Mouse (Mus musculus) ES-E14 (cell line): ENCODE results near the gene Otoa. TPM values are rescaled to one million over a fixed set of nuclear protein-coding genes. Genes with fewer than 3 reads are reported as not detected.
A peak's percentile ranks its signal among the peaks of the same experiment; 100 is the strongest.

Source experiments
- DNase-seq: peaks from one replicate; pipeline ENCODE4 v3.0.0-alpha.2; 2013; ENCODE audit warnings: low read depth, low spot score
- H3K27ac ChIP-seq: 2 replicates; pipeline ENCODE4 v1.5.1; 2012; ENCODE audit warnings: low read depth, mild to moderate bottlenecking, low read length, moderate library complexity, mixed read lengths; ENCODE audit not compliant: poor library complexity, insufficient read depth, severe bottlenecking
- H3K36me3 ChIP-seq: 2 replicates; pipeline ENCODE4 v1.6.1; 2012; ENCODE audit warnings: mild to moderate bottlenecking, low read length, moderate library complexity, mixed read lengths; ENCODE audit not compliant: control insufficient read depth, poor library complexity, insufficient read depth, severe bottlenecking
- H3K4me1 ChIP-seq, 2 experiments: fragments of 150-350 bp in 1 of 2; sonication (generic) in 1 of 2; 2 replicates each; pipeline ENCODE4 v1.6.1; 2012; ENCODE audit warnings: low read length in 2 of 2, mild to moderate bottlenecking in 1 of 2, mixed read lengths in 1 of 2; ENCODE audit not compliant: control insufficient read depth in 2 of 2, insufficient read depth in 2 of 2, poor library complexity in 1 of 2
- H3K4me3 ChIP-seq, 2 experiments: fragments of 150-350 bp in 1 of 2; sonication (generic) in 1 of 2; 2 replicates each; pipeline ENCODE4 v1.5.1; 2012; ENCODE audit warnings: low read length in 2 of 2, low read depth in 1 of 2, mild to moderate bottlenecking in 1 of 2, mixed read lengths in 1 of 2; ENCODE audit not compliant: insufficient read depth in 1 of 2, poor library complexity in 1 of 2, severe bottlenecking in 1 of 2
- H3K9ac ChIP-seq: 2 replicates; pipeline ENCODE4 v1.6.1; 2012; ENCODE audit warnings: low read depth, mild to moderate bottlenecking, low read length, mixed read lengths; ENCODE audit not compliant: poor library complexity, insufficient read depth, severe bottlenecking
- H3K9me3 ChIP-seq: fragments of 150-350 bp; sonication (generic); 2 replicates; pipeline ENCODE4 v1.6.1; 2012; ENCODE audit warnings: low read depth, mild to moderate bottlenecking, low read length; ENCODE audit not compliant: control insufficient read depth, insufficient read depth
- CHD2 ChIP-seq: IDR thresholded peaks from 2 replicates; pipeline ENCODE4 v1.6.1; 2014; ENCODE audit warnings: mild to moderate bottlenecking, low read depth, low read length, inconsistent platforms
- HCFC1 ChIP-seq: IDR thresholded peaks from 2 replicates; pipeline ENCODE4 v1.6.1; 2012; ENCODE audit warnings: low read length, inconsistent platforms, borderline replicate concordance; ENCODE audit not compliant: insufficient read depth
- MAFK ChIP-seq: IDR thresholded peaks from 2 replicates; pipeline ENCODE4 v1.6.1; 2014; ENCODE audit warnings: mild to moderate bottlenecking, low read depth, low read length, inconsistent platforms; ENCODE audit not compliant: insufficient read depth
- ZC3H11A ChIP-seq: IDR thresholded peaks from 2 replicates; pipeline ENCODE4 v1.6.1; 2012; ENCODE audit warnings: low read depth, mild to moderate bottlenecking, inconsistent platforms, low read length, borderline replicate concordance
- ZNF384 ChIP-seq: IDR thresholded peaks from 2 replicates; pipeline ENCODE4 v1.6.1; 2012; ENCODE audit warnings: low read depth, low read length, inconsistent platforms
- in situ Hi-C, 2 experiments: fragments of 600-800 bp; cut with MboI; formaldehyde crosslinking; loops; one replicate each; pipeline ENCODE4 v1.15.1; 2025; ENCODE audit warnings: low sequenced_read_pairs in 2 of 2, inconsistent platforms in 1 of 2; ENCODE audit not compliant: unreplicated experiment in 2 of 2
- total RNA-seq: library from RNA; depleted of rRNA; stranded (reverse); fragments of 300-350 nt; gene quantifications from 2 replicates; pipeline ENCODE4 v1.2.3, GENCODE M21; 2012

Gene Otoa
- total RNA-seq, 1 experiment: 0.22 TPM

- Histone ChIP-seq H3K9ac (no peak overlapping the region), H3K4me3 (no peak overlapping the region), H3K27ac (no peak overlapping the region), H3K36me3 (no peaks in the 10 kb centered on the region), H3K9me3 (no peaks in the 10 kb centered on the region), H3K4me1 (no peaks in the 10 kb centered on the region)
- in situ Hi-C loops: no loop called here
- DNase-seq: no peak
- TF ChIP-seq ZNF384 (no peak), CHD2 (no peak), HCFC1 (no peak), ZC3H11A (no peak), MAFK (no peak)
Observed at GRCm38 (mm10) chr7:121084840-121085453, 3.5 kb downstream of the Otoa start.

GRCm38 (mm10) chr7:121085500-121085899 lies 4.0 kb downstream of the Otoa start:
- Histone ChIP-seq H3K4me1 (no peaks in the 10 kb centered on the region), H3K9me3 (no peaks in the 10 kb centered on the region), H3K4me3 (no peak overlapping the region), H3K36me3 (no peaks in the 10 kb centered on the region), H3K9ac (no peak overlapping the region), H3K27ac (no peak overlapping the region)
- no peak for DNase-seq
- TF ChIP-seq ZC3H11A (no peak), CHD2 (no peak), MAFK (no peak), HCFC1 (no peak), ZNF384 (no peak)
- in situ Hi-C loops: no loop called here

- DNase-seq: peak; percentile 19
- Histone ChIP-seq H3K9me3 (no peaks in the 10 kb centered on the region), H3K4me3 (no peak overlapping the region), H3K27ac (no peak overlapping the region), H3K4me1 (no peaks in the 10 kb centered on the region), H3K36me3 (no peaks in the 10 kb centered on the region), H3K9ac (no peak overlapping the region)
- in situ Hi-C loops: no loop called here
- TF ChIP-seq HCFC1 (no peak), ZC3H11A (no peak; the same call in 1 of the 2 replicates), MAFK (no peak), CHD2 (no peak), ZNF384 (no peak)
Observed at GRCm38 (mm10) chr7:121088745-121089144, 7.3 kb downstream of the Otoa start.

- DNase-seq: no peak
- no peak for TF ChIP-seq ZNF384
- no peak for TF ChIP-seq HCFC1
- TF ChIP-seq CHD2: no peak
- TF ChIP-seq MAFK: no peak
- no peak for TF ChIP-seq ZC3H11A
- no peak overlapping the region for H3K4me3 ChIP-seq
- no peaks in the 10 kb centered on the region for H3K4me1 ChIP-seq
- in situ Hi-C loops: no loop called here
- H3K9ac ChIP-seq: no peak overlapping the region
- no peak overlapping the region for H3K27ac ChIP-seq
- no peaks in the 10 kb centered on the region for H3K36me3 ChIP-seq
- no peaks in the 10 kb centered on the region for H3K9me3 ChIP-seq
Observed at GRCm38 (mm10) chr7:121090748-121091147, 9.3 kb downstream of the Otoa start.
